18 mouse cellular contexts compared by ENCODE assay signal in genomic region chr10:112000568-112000967, GRCm38 (mm10). TPM values are rescaled to one million over a fixed set of nuclear protein-coding genes. Genes with fewer than 3 reads are reported as not detected.
DNase-seq lines count a peak whose midpoint lies in the region; ATAC-seq and TF ChIP-seq lines count a peak whose summit lies in the region.
"Had no signal": no experiment of that assay in that cellular context is flagged by ENCODE, and none has a peak within 500 bp of the region (broad histone marks: within the 10 kb centered on the region; RNA-seq: fewer than 3 reads in every experiment).

No protein-coding gene starts in this region.

- H3K4me3 ChIP-seq in liver, embryonic 11.5 days (ENCODE audit: low read depth, low read length) = no peak overlapping the region
- no peak overlapping the region for H3K4me3 ChIP-seq in MEL (ENCODE audit: control insufficient read depth in 1 of 2, insufficient read depth in 1 of 2, low read depth in 2 of 2, low read length in 2 of 2)
- H3K4me3 ChIP-seq: midbrain, embryonic 15.5 days had no signal

- no peak for DNase-seq in liver, embryonic 11.5 days (ENCODE audit: low spot score)
- DNase-seq in liver = no peak
- DNase-seq in MEL (ENCODE audit: low read depth, low spot score) = peak; percentile 49
- DNase-seq in embryo, embryonic 9.5 days (ENCODE audit: extremely low spot score) = no peak
- no peak for DNase-seq in right cerebral cortex, postnatal 4 days
- DNase-seq in frontal cortex, postnatal 36 days (ENCODE audit: low spot score in 2 of 2) = no peak
- DNase-seq: cerebellum, adult 2 months; heart, adult 18-20 months; heart, postnatal 36 days; kidney, adult 9 months; right cerebral cortex, postnatal 25 days had no signal

- H3K9me3 ChIP-seq in liver, embryonic 11.5 days (ENCODE audit: control insufficient read depth, low read length) = no peaks in the 10 kb centered on the region
- H3K9me3 ChIP-seq in MEL (replicated peaks; ENCODE audit: insufficient read depth, low read length) = no peaks in the 10 kb centered on the region
- H3K9me3 ChIP-seq: midbrain, embryonic 15.5 days had no signal

- peaks cover 12% of the 10 kb centered on the region for H3K4me1 ChIP-seq in liver, embryonic 11.5 days (replicated peaks; ENCODE audit: control insufficient read depth, insufficient read depth, low read length)
- H3K4me1 ChIP-seq in MEL (ENCODE audit: control insufficient read depth in 1 of 2, insufficient read depth in 2 of 2, low read length in 2 of 2) = peaks cover 15 to 21% of the 10 kb centered on the region in 2 experiments
- H3K4me1 ChIP-seq: midbrain, embryonic 15.5 days had no signal

- peak in 1 of 2 experiments; percentile 47; a peak in 1 of 4 replicates for TF ChIP-seq EP300 in MEL (IDR thresholded peaks at IDR 0.05; ENCODE audit: low read depth in 1 of 2, low read length in 2 of 2)

- 53% methylated on average over 5 of the region's 5 CpGs for WGBS in liver, embryonic 11.5 days

- H3K4me2 ChIP-seq in liver, embryonic 11.5 days = no peak overlapping the region
- H3K4me2 ChIP-seq: midbrain, embryonic 15.5 days had no signal

- no peak for TF ChIP-seq RAD21 in MEL (IDR thresholded peaks at IDR 0.05; ENCODE audit: low read depth, low read length)

- H3K27ac ChIP-seq in liver, embryonic 11.5 days (ENCODE audit: low read depth, low read length) = no peak overlapping the region
- H3K27ac ChIP-seq in MEL (ENCODE audit: control insufficient read depth, low read depth, low read length) = no peak overlapping the region; the same call in 1 of the 2 replicates
- H3K27ac ChIP-seq: midbrain, embryonic 15.5 days had no signal

- H3K36me3 ChIP-seq in liver, embryonic 11.5 days (ENCODE audit: control insufficient read depth, insufficient read depth, low read length) = no peaks in the 10 kb centered on the region
- peaks cover 0 to 22% of the 10 kb centered on the region in 2 experiments; a peak in 2 of 4 replicates for H3K36me3 ChIP-seq in MEL (ENCODE audit: control insufficient read depth in 1 of 2, insufficient read depth in 2 of 2, low read length in 2 of 2)
- H3K36me3 ChIP-seq: midbrain, embryonic 15.5 days had no signal

- H3K79me2 ChIP-seq in MEL (ENCODE audit: control insufficient read depth, insufficient read depth, low read length, poor library complexity) = no peaks in the 10 kb centered on the region

- peak; percentile 27; the same call in 1 of the 2 replicates for ATAC-seq in liver, embryonic 11.5 days (replicated peaks; ENCODE audit: low FRiP score)
- peak; percentile 2 for ATAC-seq in inflammation-experienced regulatory T-cells, adult 6 months
- 0 out of 2 replicates have a peak, but pooled peaks have one; percentile 38 for ATAC-seq in monocyte, adult 5-6 weeks (replicated peaks; ENCODE audit: insufficient number of reproducible peaks, low FRiP score, low TSS enrichment, poor library complexity, severe bottlenecking)
- ATAC-seq: lung, postnatal 0 days; midbrain, embryonic 15.5 days had no signal

- H3K27me3 ChIP-seq in liver, embryonic 11.5 days (replicated peaks; ENCODE audit: control insufficient read depth, insufficient read depth, low read length) = no peaks in the 10 kb centered on the region
- no peaks in the 10 kb centered on the region for H3K27me3 ChIP-seq in MEL (ENCODE audit: control insufficient read depth in 1 of 2, insufficient read depth in 2 of 2, low read length in 2 of 2)
- H3K27me3 ChIP-seq: midbrain, embryonic 15.5 days had no signal

- no peak for TF ChIP-seq CTCF in MEL (IDR thresholded peaks at IDR 0.05 in 2 of 3, conservative IDR thresholded peaks at IDR 0.05 in 1 of 3; ENCODE audit: control insufficient read depth in 1 of 3, insufficient read depth in 1 of 3, low read depth in 2 of 3, low read length in 3 of 3, poor library complexity in 1 of 3, severe bottlenecking in 1 of 3)

- TF ChIP-seq POLR2A in MEL (IDR thresholded peaks at IDR 0.05; ENCODE audit: control insufficient read depth in 1 of 2, insufficient read depth in 1 of 2, low read depth in 1 of 2, low read length in 2 of 2, poor library complexity in 1 of 2) = no peak

- no peak overlapping the region for H3K9ac ChIP-seq in liver, embryonic 11.5 days (ENCODE audit: low read depth, low read length)
- H3K9ac ChIP-seq in MEL (ENCODE audit: control insufficient read depth, low read depth, low read length, poor library complexity, severe bottlenecking) = peak overlapping the region; percentile 11; the same call in 1 of the 2 replicates
- H3K9ac ChIP-seq: midbrain, embryonic 15.5 days had no signal

TF ChIP-seq in MEL, 35 proteins besides CTCF, POLR2A, EP300 and RAD21:
- TF ChIP-seq TBP (IDR thresholded peaks at IDR 0.05; ENCODE audit: low read depth, low read length) (no peak), CHD2 (IDR thresholded peaks at IDR 0.05; ENCODE audit: low read length) (no peak), SIN3A (IDR thresholded peaks at IDR 0.05; ENCODE audit: low read length) (no peak), CHD1 (IDR thresholded peaks at IDR 0.05; ENCODE audit: low read depth, low read length) (no peak), TAL1 (IDR thresholded peaks at IDR 0.05; ENCODE audit: low read length) (no peak), HCFC1 (IDR thresholded peaks at IDR 0.05; ENCODE audit: low read depth, low read length) (no peak), USF2 (IDR thresholded peaks at IDR 0.05; ENCODE audit: borderline replicate concordance in 1 of 2, insufficient read depth in 1 of 2, low read depth in 1 of 2, low read length in 2 of 2) (no peak), TCF12 (IDR thresholded peaks at IDR 0.05; ENCODE audit: low read depth, low read length) (no peak), NELFE (IDR thresholded peaks at IDR 0.05; ENCODE audit: low read depth, low read length) (no peak), NRF1 (IDR thresholded peaks at IDR 0.05; ENCODE audit: insufficient read depth, low read depth, low read length, poor library complexity, severe bottlenecking) (no peak), ZC3H11A (IDR thresholded peaks at IDR 0.05; ENCODE audit: low read depth, low read length) (no peak), GABPA (IDR thresholded peaks at IDR 0.05; ENCODE audit: low read depth, low read length) (peak; percentile 43; the same call in 1 of the 2 replicates), MYC (IDR thresholded peaks at IDR 0.05; ENCODE audit: low read depth, low read length) (no peak), GATA1 (IDR thresholded peaks at IDR 0.05; ENCODE audit: low read depth, low read length) (no peak), RCOR1 (IDR thresholded peaks at IDR 0.05; ENCODE audit: low read depth, low read length) (no peak), MAX (IDR thresholded peaks at IDR 0.05; ENCODE audit: low read length) (no peak), ZNF384 (IDR thresholded peaks at IDR 0.05; ENCODE audit: low read depth, low read length) (0 out of 2 replicates have a peak, but pooled peaks have one; percentile 28), MEF2A (IDR thresholded peaks at IDR 0.05; ENCODE audit: extremely low read depth, insufficient replicate concordance, low read depth, low read length, poor library complexity, severe bottlenecking) (no peak), E2F4 (IDR thresholded peaks at IDR 0.05; ENCODE audit: borderline replicate concordance, low read depth, low read length) (no peak), ZKSCAN1 (IDR thresholded peaks at IDR 0.05; ENCODE audit: low read depth, low read length) (no peak), ETS1 (IDR thresholded peaks at IDR 0.05; ENCODE audit: low read depth, low read length) (peak; percentile 40; the same call in 1 of the 2 replicates), MAZ (IDR thresholded peaks at IDR 0.05; ENCODE audit: low read depth, low read length) (no peak), POLR2AphosphoS5 (IDR thresholded peaks at IDR 0.05; ENCODE audit: borderline replicate concordance, low read depth, low read length) (no peak)

RNA-seq across cellular contexts. Expression of gene Glipr1, which starts 1.9 kb away (rescaled TPM):
- 7.8 and 9.8 TPM in 2 replicates for polyA plus RNA-seq in liver, embryonic 11.5 days (2014; fragmentation: Nextera tagmentation; extraction: Ambion mirVana)
- total RNA-seq in MEL (2012; rRNA removed) = 0.62 and 1.9 TPM in 2 replicates
- polyA plus RNA-seq in MEL (2012; ENCODE audit: insufficient read depth in 1 of 2, insufficient read length in 2 of 2, low read depth in 1 of 2, low replicate concordance in 2 of 2, missing spikeins in 1 of 2) = under 1 TPM in 1 of 2 experiments, not detected in 1; 0.88 TPM
- polyA plus RNA-seq in inflammation-experienced regulatory T-cells, adult 6 months (2017; shearing (Covaris generic)) = 100 to 1,000 TPM in 2 of 3 experiments, 10 to 100 TPM in 1; 91.2 to 252 (median 106) TPM
- 136 to 239 TPM (median 213 TPM) in 3 replicates for total RNA-seq in monocyte, adult 5-6 weeks (2017)

RNA-seq across cellular contexts. Expression of gene Krr1, which starts 28.1 kb away (rescaled TPM):
- 56.5 and 57.6 TPM in 2 replicates for polyA plus RNA-seq in liver, embryonic 11.5 days (2014; fragmentation: Nextera tagmentation; extraction: Ambion mirVana)
- 69.4 and 84.9 TPM in 2 replicates for total RNA-seq in MEL (2012; rRNA removed)
- polyA plus RNA-seq in MEL (2012; ENCODE audit: insufficient read depth in 1 of 2, insufficient read length in 2 of 2, low read depth in 1 of 2, low replicate concordance in 2 of 2, missing spikeins in 1 of 2) = 10 to 100 TPM; 66.3 to 67.2 TPM
- 10 to 100 TPM; 39.1 to 46.2 (median 42.1) TPM for polyA plus RNA-seq in inflammation-experienced regulatory T-cells, adult 6 months (2017; shearing (Covaris generic))
- 29.9 to 37.7 TPM (median 33.8 TPM) in 3 replicates for total RNA-seq in monocyte, adult 5-6 weeks (2017)

RNA-seq across cellular contexts. Expression of gene Glipr1l1, which starts 59.4 kb away (rescaled TPM):
- polyA plus RNA-seq in liver, embryonic 11.5 days (2014; fragmentation: Nextera tagmentation; extraction: Ambion mirVana) = not detected in 2 replicates
- total RNA-seq in MEL (2012; rRNA removed) = not detected in 2 replicates
- polyA plus RNA-seq in MEL (2012; ENCODE audit: insufficient read depth in 1 of 2, insufficient read length in 2 of 2, low read depth in 1 of 2, low replicate concordance in 2 of 2, missing spikeins in 1 of 2) = not detected
- not detected for polyA plus RNA-seq in inflammation-experienced regulatory T-cells, adult 6 months (2017; shearing (Covaris generic))
- total RNA-seq in monocyte, adult 5-6 weeks (2017) = not detected in 3 replicates
- total RNA-seq: adrenal gland, postnatal 4 days; heart, adult 18-20 months; heart, postnatal 36 days; layer of hippocampus, adult 8-10 months; left cerebral cortex, postnatal 36 days had no signal
- polyA plus RNA-seq: cerebellum, adult 2 months; lung, postnatal 0 days had no signal
